Mouse (Mus musculus) intestine, postnatal 0 days (tissue): Measurements from ENCODE around the gene 1700012B07Rik. TPM values are rescaled to one million over a fixed set of nuclear protein-coding genes. Genes with fewer than 3 reads are reported as not detected.

Source experiments
- ATAC-seq: fragments of 200-750 bp; cut with Nextera tagmentation; 2 replicates; pipeline ENCODE4 v1.8.0; 2017; ENCODE audit warnings: mild to moderate bottlenecking, moderate TSS enrichment, moderate library complexity
- H3K27ac ChIP-seq: fragments of 300-500 bp; sonication (generic); 2 replicates; pipeline ENCODE4 v1.5.1; 2014; ENCODE audit warnings: mild to moderate bottlenecking, low read depth, low read length, moderate library complexity
- H3K27me3 ChIP-seq: fragments of 300-500 bp; sonication (generic); replicated peaks from 2 replicates; pipeline ENCODE4 v1.6.1; 2014; ENCODE audit warnings: low read length, mixed read lengths; ENCODE audit not compliant: control insufficient read depth, insufficient read depth
- H3K36me3 ChIP-seq: fragments of 300-500 bp; sonication (generic); 2 replicates; pipeline ENCODE4 v1.6.1; 2014; ENCODE audit warnings: mild to moderate bottlenecking, moderate library complexity; ENCODE audit not compliant: control insufficient read depth, insufficient read depth
- H3K4me1 ChIP-seq: fragments of 300-500 bp; sonication (generic); replicated peaks from 2 replicates; pipeline ENCODE4 v1.6.1; 2014; ENCODE audit warnings: antibody characterized with exemption, low read length, mixed read lengths; ENCODE audit not compliant: control insufficient read depth, insufficient read depth
- H3K4me2 ChIP-seq: fragments of 300-500 bp; sonication (generic); replicated peaks from 2 replicates; pipeline ENCODE4 v1.6.1; 2014; ENCODE audit warnings: low read depth, mild to moderate bottlenecking, moderate library complexity
- H3K4me3 ChIP-seq: fragments of 300-500 bp; sonication (generic); 2 replicates; pipeline ENCODE4 v1.5.1; 2014; ENCODE audit warnings: low read depth, low read length
- H3K9ac ChIP-seq: fragments of 300-500 bp; sonication (generic); 2 replicates; pipeline ENCODE4 v1.6.1; 2014; ENCODE audit warnings: mild to moderate bottlenecking, low read depth, low read length
- H3K9me3 ChIP-seq: fragments of 300-500 bp; sonication (generic); 2 replicates; pipeline ENCODE4 v1.6.1; 2016; ENCODE audit warnings: mixed run types; ENCODE audit not compliant: control insufficient read depth
- CTCF ChIP-seq: sonication (generic); IDR thresholded peaks from 2 replicates; pipeline ENCODE4 v1.5.1; 2016; ENCODE audit warnings: low read depth, mild to moderate bottlenecking, control low read depth, antibody characterized with exemption, moderate library complexity
- whole genome bisulfite sequencing: fragments of 180-500 bp; shearing (Covaris S2); extraction: QIAGEN DNeasy Blood & Tissue Kit; methylation state at CpG from one replicate; pipeline ENCODE4 v1.1.7; 2014; 5-methylcytosine and 5-hydroxymethylcytosine counted together
- polyA plus RNA-seq: library from polyadenylated mRNA; unstranded; fragments of >200 nt; fragmentation: Nextera tagmentation; extraction: Ambion mirVana; gene quantifications from 2 replicates; pipeline ENCODE4 v1.2.1, GENCODE M21; 2015

The 1700012B07Rik gene
- polyA plus RNA-seq, 1 experiment from 2014 or later, result not detected

DNA sequence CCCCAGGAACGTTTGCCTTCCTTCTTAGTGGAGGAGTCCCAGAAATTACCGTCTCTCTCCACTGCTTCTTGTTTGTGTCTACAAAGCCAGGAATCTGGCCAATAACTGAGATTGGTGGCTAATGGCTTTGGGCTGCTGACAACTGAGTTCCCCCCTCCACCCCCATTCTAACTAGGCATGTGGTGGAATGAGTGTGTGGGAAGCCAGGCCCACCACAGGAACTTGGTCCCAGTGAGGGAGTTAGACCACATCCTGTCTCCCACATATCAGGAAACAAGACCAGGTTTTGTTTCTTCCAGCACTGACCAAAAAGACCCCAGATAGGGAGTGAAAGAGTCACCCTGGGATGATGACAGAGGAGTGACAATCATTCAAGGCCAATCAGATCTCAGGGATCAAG, 32.3 kb downstream of the 1700012B07Rik start:
- no peak for ATAC-seq
- H3K36me3 ChIP-seq, result no peaks in the 10 kb centered on the region
- no peak overlapping the region for H3K9ac ChIP-seq
- H3K4me2 ChIP-seq, result no peak overlapping the region
- no peaks in the 10 kb centered on the region for H3K9me3 ChIP-seq
- no peaks in the 10 kb centered on the region for H3K4me1 ChIP-seq
- H3K27me3 ChIP-seq, result no peaks in the 10 kb centered on the region
- no peak overlapping the region for H3K4me3 ChIP-seq
- no peak for TF ChIP-seq CTCF
- H3K27ac ChIP-seq, result no peak overlapping the region
- WGBS, result 57% methylated on average over 2 of the region's 2 CpGs

DNA sequence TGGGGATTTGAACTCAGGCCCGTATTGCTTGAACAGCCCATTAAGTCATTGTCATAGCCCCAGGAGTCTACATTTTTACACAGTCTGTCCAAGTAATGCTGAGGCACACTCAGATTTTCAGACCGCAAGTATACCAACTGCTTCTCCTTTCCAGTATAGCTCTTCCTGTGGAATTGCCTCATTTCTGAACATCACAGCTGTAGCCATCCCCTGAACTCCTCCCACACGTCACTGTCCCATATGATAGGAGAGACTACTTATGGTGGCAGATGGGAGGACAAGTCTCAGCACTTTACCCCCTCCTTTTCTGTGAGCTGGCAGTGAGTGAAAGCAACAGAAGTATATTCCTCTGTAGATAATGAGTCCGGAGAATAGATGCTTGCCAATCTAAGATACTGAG, 34.3 kb downstream of the 1700012B07Rik start:
- Histone ChIP-seq H3K27ac (no peak overlapping the region), H3K4me1 (no peaks in the 10 kb centered on the region)
- WGBS, result 87% methylated on average over 4 of the region's 4 CpGs

DNA sequence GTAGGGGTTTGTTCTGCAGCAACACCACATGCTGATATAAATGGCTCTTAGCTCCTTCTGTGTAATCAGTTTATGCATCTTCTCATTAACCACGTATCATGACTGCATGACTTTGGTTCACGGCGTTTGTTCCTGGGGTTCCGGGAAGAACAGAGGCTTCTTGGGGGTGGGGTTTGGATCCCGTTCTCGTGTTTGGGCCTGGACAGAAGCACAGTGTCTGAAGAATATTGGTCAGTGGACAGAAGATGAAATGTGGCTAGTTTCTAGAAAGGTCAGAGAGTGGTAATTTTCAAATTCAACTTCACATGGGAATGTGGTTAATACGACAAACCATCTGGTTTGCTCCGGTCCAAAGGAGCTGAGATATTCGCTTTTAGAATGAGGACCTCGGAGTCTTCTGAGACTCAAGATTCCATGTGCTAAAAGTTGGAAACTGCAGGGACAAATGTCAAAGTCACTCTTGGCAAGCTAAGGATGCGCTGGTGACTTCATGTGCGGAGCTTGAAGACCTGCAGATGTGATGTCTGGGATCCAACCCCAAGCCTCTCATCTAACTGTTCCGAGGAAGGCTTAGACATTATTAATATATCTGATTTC, 35.3 kb downstream of the 1700012B07Rik start:
- H3K27ac ChIP-seq, result no peak overlapping the region
- no peak for ATAC-seq
- H3K27me3 ChIP-seq, result no peaks in the 10 kb centered on the region
- no peak overlapping the region for H3K4me3 ChIP-seq
- no peaks in the 10 kb centered on the region for H3K4me1 ChIP-seq
- no peaks in the 10 kb centered on the region for H3K9me3 ChIP-seq
- 88% methylated on average over 13 of the region's 13 CpGs for WGBS
- no peak overlapping the region for H3K4me2 ChIP-seq
- no peak overlapping the region for H3K9ac ChIP-seq
- TF ChIP-seq CTCF, result no peak
- no peaks in the 10 kb centered on the region for H3K36me3 ChIP-seq

More for the DNA sequence above, 34.3 kb downstream of the 1700012B07Rik start:
- H3K4me3 ChIP-seq, result no peak overlapping the region
- no peak for ATAC-seq
- no peak overlapping the region for H3K9ac ChIP-seq
- H3K36me3 ChIP-seq, result no peaks in the 10 kb centered on the region
- no peak overlapping the region for H3K4me2 ChIP-seq
- no peaks in the 10 kb centered on the region for H3K9me3 ChIP-seq
- no peak for TF ChIP-seq CTCF
- no peaks in the 10 kb centered on the region for H3K27me3 ChIP-seq

DNA sequence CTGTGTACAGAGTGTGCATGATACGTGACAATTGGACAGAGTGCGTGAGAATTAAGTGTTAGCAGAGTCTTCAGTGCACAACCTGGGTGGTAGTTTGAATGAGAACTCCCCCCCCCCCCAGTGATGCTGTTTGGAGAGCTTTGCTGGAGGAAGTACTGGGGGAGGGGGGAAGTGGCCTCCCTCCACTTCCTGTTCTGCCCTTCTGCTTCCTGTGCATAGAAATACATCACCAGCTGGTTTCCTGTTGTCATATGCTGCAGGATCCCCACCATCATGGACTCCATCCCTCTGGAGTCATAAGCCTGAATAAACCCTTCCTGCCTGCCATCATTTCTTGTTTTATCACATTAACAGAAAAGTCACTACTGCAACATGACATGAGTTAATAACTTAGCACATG, 35.9 kb downstream of the 1700012B07Rik start:
- WGBS, result 85% methylated on average over 2 of the region's 2 CpGs

DNA sequence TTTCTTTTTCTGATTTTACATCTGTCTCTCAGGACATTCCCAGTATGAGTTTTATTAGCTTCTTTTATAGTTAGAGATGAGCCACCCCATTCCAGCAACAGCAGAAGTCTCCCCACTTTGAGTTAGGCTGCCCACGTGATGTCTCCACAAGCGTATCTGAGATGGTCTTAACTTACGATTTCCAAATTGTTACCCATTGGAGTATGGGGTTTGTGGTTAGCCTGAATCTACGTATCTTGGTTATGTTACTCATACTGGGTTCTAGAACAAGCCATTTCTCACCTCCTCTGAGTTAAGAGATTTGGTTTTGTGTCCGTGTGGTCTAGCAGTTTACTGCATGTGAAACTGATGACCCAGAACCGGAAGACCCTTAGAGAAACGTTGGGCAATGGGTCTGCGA, 37.6 kb downstream of the 1700012B07Rik start:
- H3K9me3 ChIP-seq, result no peaks in the 10 kb centered on the region
- TF ChIP-seq CTCF, result no peak
- no peak overlapping the region for H3K9ac ChIP-seq
- no peaks in the 10 kb centered on the region for H3K27me3 ChIP-seq
- H3K4me1 ChIP-seq, result no peaks in the 10 kb centered on the region
- no peaks in the 10 kb centered on the region for H3K36me3 ChIP-seq
- ATAC-seq, result no peak
- WGBS, result 87% methylated on average over 8 of the region's 8 CpGs
- no peak overlapping the region for H3K4me2 ChIP-seq
- no peak overlapping the region for H3K27ac ChIP-seq
- H3K4me3 ChIP-seq, result no peak overlapping the region

More for the DNA sequence above, 35.9 kb downstream of the 1700012B07Rik start:
- Histone ChIP-seq H3K36me3 (no peaks in the 10 kb centered on the region), H3K4me1 (no peaks in the 10 kb centered on the region), H3K27me3 (no peaks in the 10 kb centered on the region), H3K4me2 (no peak overlapping the region), H3K27ac (no peak overlapping the region), H3K9ac (no peak overlapping the region), H3K9me3 (no peaks in the 10 kb centered on the region), H3K4me3 (no peak overlapping the region)
- ATAC-seq, result no peak
- no peak for TF ChIP-seq CTCF

DNA sequence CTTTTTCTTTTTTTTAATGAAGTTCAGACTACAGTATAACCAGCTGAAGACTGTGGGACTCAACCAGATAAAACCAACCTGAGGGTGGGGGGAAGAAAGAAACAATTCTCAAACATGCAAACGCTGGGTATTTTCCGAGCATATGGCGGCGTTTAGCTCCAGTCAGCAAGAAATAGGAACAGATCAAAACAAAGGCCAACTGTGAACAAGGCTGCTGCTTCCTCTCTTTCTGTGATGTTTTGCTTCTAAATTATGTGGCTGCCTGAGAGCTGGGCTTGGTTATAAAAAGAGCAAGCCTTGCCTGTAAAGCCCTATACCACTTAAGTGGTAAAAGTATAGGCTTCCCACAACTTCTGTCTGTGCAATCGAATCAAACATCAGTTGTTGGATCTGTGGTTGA, 42.5 kb downstream of the 1700012B07Rik start:
- H3K4me3 ChIP-seq, result no peak overlapping the region
- H3K4me1 ChIP-seq, result no peaks in the 10 kb centered on the region
- H3K27ac ChIP-seq, result no peak overlapping the region
- H3K4me2 ChIP-seq, result no peak overlapping the region
- 87% methylated on average over 5 of the region's 5 CpGs for WGBS
- no peaks in the 10 kb centered on the region for H3K9me3 ChIP-seq
- no peak overlapping the region for H3K9ac ChIP-seq
- no peak for ATAC-seq
- TF ChIP-seq CTCF, result no peak
- H3K27me3 ChIP-seq, result no peaks in the 10 kb centered on the region
- H3K36me3 ChIP-seq, result no peaks in the 10 kb centered on the region

DNA sequence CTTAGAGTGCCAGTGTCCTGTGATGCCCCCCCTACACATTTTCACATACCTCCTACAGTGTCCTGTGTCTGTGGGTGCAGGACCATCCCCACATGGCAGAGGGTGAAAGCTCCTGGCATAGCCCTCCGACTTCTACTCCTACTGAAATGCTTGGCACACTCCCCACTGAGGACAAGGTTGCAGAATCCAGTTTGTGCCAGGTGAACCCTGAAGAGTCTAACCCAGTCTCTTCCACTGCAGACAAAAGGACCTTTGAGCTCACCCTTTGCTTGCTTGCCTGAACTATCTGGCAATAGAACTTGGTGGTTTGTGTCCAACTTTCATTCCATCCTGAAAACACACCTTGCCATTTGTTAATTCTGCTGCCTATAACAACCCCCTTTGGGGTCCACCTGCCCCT, 56.5 kb downstream of the 1700012B07Rik start:
- no peak overlapping the region for H3K9ac ChIP-seq
- no peak overlapping the region for H3K27ac ChIP-seq
- H3K4me2 ChIP-seq, result no peak overlapping the region
- no peak overlapping the region for H3K4me3 ChIP-seq
- ATAC-seq, result no peak
- WGBS, result 75% methylated on average over 1 of the region's 1 CpGs
- H3K9me3 ChIP-seq, result no peaks in the 10 kb centered on the region
- no peaks in the 10 kb centered on the region for H3K4me1 ChIP-seq
- H3K27me3 ChIP-seq, result no peaks in the 10 kb centered on the region
- H3K36me3 ChIP-seq, result no peaks in the 10 kb centered on the region
- TF ChIP-seq CTCF, result no peak
